Mouse (Mus musculus): ENCODE data around the gene Cpne5. TPM values are rescaled to one million over a fixed set of nuclear protein-coding genes. Genes with fewer than 3 reads are reported as not detected.

The Cpne5 gene
- polyA plus RNA-seq, 1 experiment from 2014 or later = 2.7 TPM

DNA sequence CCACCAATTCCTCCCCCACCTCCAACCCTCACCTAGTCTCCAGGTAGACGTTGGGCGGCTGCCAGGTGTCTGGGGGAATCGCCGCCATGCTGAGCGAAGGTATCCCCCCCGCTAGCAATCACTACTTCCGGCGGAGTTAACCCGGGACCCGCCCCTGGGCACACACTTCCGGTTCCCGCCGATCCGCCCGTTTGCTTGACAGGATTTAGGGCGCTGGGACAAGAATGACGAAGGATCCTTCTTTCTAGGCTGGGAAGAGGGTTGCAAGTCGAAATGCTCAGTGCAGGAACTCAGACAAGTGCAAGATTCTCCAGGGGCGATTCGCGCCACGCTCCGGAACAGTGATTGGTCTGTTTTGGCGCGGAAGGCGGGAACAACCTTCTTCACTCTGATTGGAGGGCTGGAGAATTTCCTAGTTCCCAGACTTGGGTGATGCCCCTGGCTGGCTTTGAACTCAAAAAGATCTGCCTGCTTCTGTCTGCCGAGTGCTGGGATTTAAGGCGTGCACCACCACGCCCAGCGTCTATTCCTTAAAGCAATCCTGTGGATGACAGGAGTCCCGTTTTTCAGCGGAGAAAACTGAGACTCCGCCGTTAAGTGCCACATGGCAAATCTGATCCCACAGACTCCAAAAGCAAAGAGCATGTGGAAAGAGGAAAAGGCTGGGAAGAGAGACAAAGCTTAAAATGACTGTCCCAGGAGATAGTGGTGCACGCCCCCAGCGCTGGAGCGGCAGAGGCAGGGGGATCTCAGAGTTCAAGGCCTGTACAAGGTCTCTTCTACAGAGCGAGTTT is 26.1 kb upstream of the Cpne5 start, which contains the start of gene Ppil1:
Gene Ppil1 (minus strand): TSS at position 347 of the 794 bp plus-strand sequence.
- Histone ChIP-seq H3K9ac (ENCODE audit: low read depth, low read length) (peak within 1 kb of the TSS; percentile 70), H3K4me3 (ENCODE audit: low read depth, low read length) (peak within 1 kb of the TSS; percentile 89), H3K4me1 (replicated peaks; ENCODE audit: control insufficient read depth, insufficient read depth, low read length) (peaks cover 3% of the 10 kb centered on the region; the same call in 1 of the 2 replicates), H3K9me3 (ENCODE audit: control insufficient read depth) (no peaks in the 10 kb centered on the region), H3K4me2 (replicated peaks; ENCODE audit: low read depth) (peak within 1 kb of the TSS; percentile 87), H3K36me3 (ENCODE audit: control insufficient read depth, insufficient read depth) (peaks cover 9% of the 10 kb centered on the region; the same call in 1 of the 2 replicates), H3K27ac (ENCODE audit: low read depth, low read length) (peak within 1 kb of the TSS; percentile 91), H3K27me3 (replicated peaks; ENCODE audit: control insufficient read depth, insufficient read depth, low read length) (no peaks in the 10 kb centered on the region)
- ATAC-seq = peak; percentile 58
- TF ChIP-seq CTCF (IDR thresholded peaks at IDR 0.05; ENCODE audit: low read depth) = no peak
- 6% methylated on average over 38 of the region's 38 CpGs for WGBS

DNA sequence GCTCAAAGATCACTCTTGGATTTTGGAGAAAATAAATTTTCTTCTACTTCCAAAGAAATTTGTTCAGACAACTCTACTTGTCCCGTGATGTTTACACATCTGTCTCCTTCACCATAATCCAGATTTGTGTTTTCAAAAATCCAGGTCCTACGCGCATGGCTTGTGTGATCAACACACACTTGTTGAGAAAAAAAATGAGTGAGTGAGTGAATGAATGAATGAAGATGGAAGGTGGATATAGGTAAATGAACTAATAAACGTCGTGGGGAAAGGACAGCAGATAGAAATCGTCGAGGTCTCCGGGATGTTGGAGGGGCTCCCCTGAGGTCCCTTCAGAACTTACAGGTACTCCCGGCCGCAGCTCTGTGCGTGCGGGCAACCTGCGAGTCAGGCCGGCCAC is 25.4 kb upstream of the Cpne5 start:
- H3K4me3 ChIP-seq (ENCODE audit: low read depth, low read length) = peak overlapping the region; percentile 89
- no peak for ATAC-seq
- no peaks in the 10 kb centered on the region for H3K9me3 ChIP-seq (ENCODE audit: control insufficient read depth)
- peak overlapping the region; percentile 91 for H3K27ac ChIP-seq (ENCODE audit: low read depth, low read length)
- no peaks in the 10 kb centered on the region for H3K27me3 ChIP-seq (replicated peaks; ENCODE audit: control insufficient read depth, insufficient read depth, low read length)
- 0% methylated on average over 14 of the region's 14 CpGs for WGBS
- H3K36me3 ChIP-seq (ENCODE audit: control insufficient read depth, insufficient read depth) = peaks cover 11% of the 10 kb centered on the region; the same call in 1 of the 2 replicates
- peak overlapping the region; percentile 87 for H3K4me2 ChIP-seq (replicated peaks; ENCODE audit: low read depth)
- peaks cover 3% of the 10 kb centered on the region; the same call in 1 of the 2 replicates for H3K4me1 ChIP-seq (replicated peaks; ENCODE audit: control insufficient read depth, insufficient read depth, low read length)
- H3K9ac ChIP-seq (ENCODE audit: low read depth, low read length) = peak overlapping the region; percentile 70
- no peak for TF ChIP-seq CTCF (IDR thresholded peaks at IDR 0.05; ENCODE audit: low read depth)

DNA sequence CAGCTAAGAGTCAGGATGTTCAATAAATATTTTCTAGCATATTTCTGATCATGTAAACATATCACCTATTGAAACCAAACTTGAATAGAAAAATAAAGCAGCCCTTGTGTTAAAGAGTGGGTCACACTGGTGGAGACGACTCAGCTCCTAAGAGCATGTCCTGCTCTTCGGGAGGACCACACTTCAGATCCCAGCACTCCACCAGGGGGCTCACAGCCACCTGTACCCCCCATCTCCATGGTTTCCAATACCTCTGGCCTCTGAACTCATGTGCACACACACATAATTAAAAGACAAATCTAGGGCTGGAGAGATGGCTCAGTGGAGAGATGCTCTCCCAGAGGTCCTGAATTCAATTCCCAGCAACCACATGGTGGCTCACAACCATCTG is 24.3 kb upstream of the Cpne5 start:
- Histone ChIP-seq H3K36me3 (ENCODE audit: control insufficient read depth, insufficient read depth) (peaks cover 21% of the 10 kb centered on the region; the same call in 1 of the 2 replicates), H3K27me3 (replicated peaks; ENCODE audit: control insufficient read depth, insufficient read depth, low read length) (no peaks in the 10 kb centered on the region), H3K4me2 (replicated peaks; ENCODE audit: low read depth) (peak overlapping the region; percentile 87), H3K9me3 (ENCODE audit: control insufficient read depth) (no peaks in the 10 kb centered on the region), H3K4me3 (ENCODE audit: low read depth, low read length) (no peak overlapping the region), H3K4me1 (replicated peaks; ENCODE audit: control insufficient read depth, insufficient read depth, low read length) (peaks cover 3% of the 10 kb centered on the region; the same call in 1 of the 2 replicates), H3K27ac (ENCODE audit: low read depth, low read length) (no peak overlapping the region), H3K9ac (ENCODE audit: low read depth, low read length) (no peak overlapping the region)
- ATAC-seq = no peak
- peak; percentile 45; the same call in 1 of the 2 replicates for TF ChIP-seq CTCF (IDR thresholded peaks at IDR 0.05; ENCODE audit: low read depth)
- WGBS = 30% methylated on average over 2 of the region's 2 CpGs

DNA sequence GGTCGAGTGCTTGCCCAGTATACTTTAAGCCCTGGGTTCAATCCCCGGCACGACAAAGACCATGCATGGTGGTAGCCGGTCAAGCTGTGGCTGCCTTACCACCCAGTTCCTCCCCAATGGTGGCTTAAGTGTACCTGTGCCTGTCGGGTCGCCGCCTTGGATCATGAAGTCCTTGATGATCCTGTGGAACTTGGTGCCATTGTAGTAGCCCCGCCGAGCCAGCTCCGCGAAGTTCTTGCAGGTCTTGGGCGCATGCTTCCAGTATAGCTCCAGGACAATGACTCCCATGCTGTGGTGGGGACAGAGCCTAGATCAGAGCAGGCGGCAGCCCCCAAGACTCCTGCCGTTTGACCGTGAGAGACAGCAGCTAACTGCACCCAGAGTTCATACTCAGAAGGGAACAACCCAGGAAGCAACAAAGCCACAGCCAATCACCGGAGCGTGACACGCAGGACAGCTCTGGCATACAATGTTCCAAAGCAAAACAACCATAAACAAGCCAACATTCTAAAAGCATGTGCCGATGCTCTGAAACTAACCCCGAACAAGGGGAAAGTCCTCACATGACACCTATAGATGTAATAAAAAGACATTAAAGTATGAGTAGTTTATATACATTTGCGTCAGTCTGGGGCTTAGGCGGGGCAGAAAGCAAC is 23.8 kb upstream of the Cpne5 start:
- Histone ChIP-seq H3K4me1 (replicated peaks; ENCODE audit: control insufficient read depth, insufficient read depth, low read length) (peaks cover 3% of the 10 kb centered on the region; the same call in 1 of the 2 replicates), H3K4me2 (replicated peaks; ENCODE audit: low read depth) (peak overlapping the region; percentile 30; the same call in 1 of the 2 replicates), H3K9me3 (ENCODE audit: control insufficient read depth) (no peaks in the 10 kb centered on the region), H3K27ac (ENCODE audit: low read depth, low read length) (no peak overlapping the region), H3K4me3 (ENCODE audit: low read depth, low read length) (no peak overlapping the region), H3K27me3 (replicated peaks; ENCODE audit: control insufficient read depth, insufficient read depth, low read length) (no peaks in the 10 kb centered on the region), H3K9ac (ENCODE audit: low read depth, low read length) (0 out of 2 replicates have a peak overlapping the region, but pooled peaks have one; percentile 31), H3K36me3 (ENCODE audit: control insufficient read depth, insufficient read depth) (peaks cover 26% of the 10 kb centered on the region; the same call in 1 of the 2 replicates)
- no peak for TF ChIP-seq CTCF (IDR thresholded peaks at IDR 0.05; ENCODE audit: low read depth)
- 78% methylated on average over 22 of the region's 22 CpGs for WGBS
- no peak for ATAC-seq

DNA sequence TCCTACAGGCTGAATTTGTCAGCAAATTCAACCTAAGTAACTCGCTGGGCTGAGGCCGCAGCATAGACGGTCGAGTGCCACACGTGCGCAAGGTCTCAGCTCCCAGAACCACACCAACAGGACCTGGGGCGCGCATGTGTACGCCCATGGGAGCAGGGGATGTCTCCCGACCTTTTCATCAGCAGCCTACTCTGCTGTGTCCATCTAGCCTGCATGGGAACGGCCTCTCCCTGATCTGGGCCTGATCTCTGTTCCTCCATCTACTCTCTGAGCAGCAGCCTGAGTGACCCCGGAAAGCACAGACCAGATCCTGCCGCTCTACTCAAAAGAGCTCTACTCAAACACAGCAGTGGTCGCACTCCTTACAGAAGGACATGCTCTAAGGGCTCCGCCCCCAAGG is 22.5 kb upstream of the Cpne5 start:
- no peaks in the 10 kb centered on the region for H3K27me3 ChIP-seq (replicated peaks; ENCODE audit: control insufficient read depth, insufficient read depth, low read length)
- WGBS = 85% methylated on average over 15 of the region's 15 CpGs
- H3K4me2 ChIP-seq (replicated peaks; ENCODE audit: low read depth) = no peak overlapping the region
- peaks cover 32% of the 10 kb centered on the region; the same call in 1 of the 2 replicates for H3K36me3 ChIP-seq (ENCODE audit: control insufficient read depth, insufficient read depth)
- TF ChIP-seq CTCF (IDR thresholded peaks at IDR 0.05; ENCODE audit: low read depth) = no peak
- no peak overlapping the region for H3K27ac ChIP-seq (ENCODE audit: low read depth, low read length)
- no peak overlapping the region for H3K4me3 ChIP-seq (ENCODE audit: low read depth, low read length)
- H3K9ac ChIP-seq (ENCODE audit: low read depth, low read length) = no peak overlapping the region
- H3K9me3 ChIP-seq (ENCODE audit: control insufficient read depth) = no peaks in the 10 kb centered on the region
- peaks cover 3% of the 10 kb centered on the region; the same call in 1 of the 2 replicates for H3K4me1 ChIP-seq (replicated peaks; ENCODE audit: control insufficient read depth, insufficient read depth, low read length)
- ATAC-seq = no peak

DNA sequence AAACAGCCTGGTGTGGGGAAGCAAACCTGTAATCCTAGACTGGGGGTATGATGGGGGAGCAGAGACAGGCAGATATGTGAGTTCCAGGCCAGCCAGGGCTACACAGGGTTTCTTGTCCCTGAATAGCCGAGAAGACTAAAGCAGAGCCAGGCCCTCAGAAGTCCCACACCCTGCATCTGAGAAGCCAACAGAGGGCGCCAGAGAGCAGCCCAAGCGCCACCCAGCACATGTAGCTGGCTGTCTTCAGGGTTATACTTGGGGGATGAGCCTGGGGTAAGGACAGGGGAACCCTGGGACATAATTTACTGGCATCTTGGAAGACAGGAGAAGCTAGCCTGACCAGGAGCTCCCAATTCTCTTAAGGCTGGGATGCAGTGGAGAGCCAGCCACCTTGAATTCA is 21.5 kb upstream of the Cpne5 start:
- Histone ChIP-seq H3K9ac (ENCODE audit: low read depth, low read length) (no peak overlapping the region), H3K9me3 (ENCODE audit: control insufficient read depth) (no peaks in the 10 kb centered on the region), H3K4me3 (ENCODE audit: low read depth, low read length) (no peak overlapping the region), H3K36me3 (ENCODE audit: control insufficient read depth, insufficient read depth) (peaks cover 35% of the 10 kb centered on the region), H3K27me3 (replicated peaks; ENCODE audit: control insufficient read depth, insufficient read depth, low read length) (no peaks in the 10 kb centered on the region), H3K27ac (ENCODE audit: low read depth, low read length) (no peak overlapping the region), H3K4me1 (replicated peaks; ENCODE audit: control insufficient read depth, insufficient read depth, low read length) (peaks cover 3% of the 10 kb centered on the region; the same call in 1 of the 2 replicates), H3K4me2 (replicated peaks; ENCODE audit: low read depth) (no peak overlapping the region)
- peak; percentile 99 for TF ChIP-seq CTCF (IDR thresholded peaks at IDR 0.05; ENCODE audit: low read depth)
- no peak for ATAC-seq
- WGBS = 7% methylated on average over 3 of the region's 3 CpGs

Measured in intestine, postnatal 0 days (tissue).